Mouse (Mus musculus): Measurements from ENCODE around the gene Inca1.

Gene Inca1

GRCm38 (mm10) chr11:70701984-70702733 lies 2.2 kb upstream of the Inca1 start:
- no peak for DNase-seq (ENCODE audit: low spot score in 2 of 2)

DNA sequence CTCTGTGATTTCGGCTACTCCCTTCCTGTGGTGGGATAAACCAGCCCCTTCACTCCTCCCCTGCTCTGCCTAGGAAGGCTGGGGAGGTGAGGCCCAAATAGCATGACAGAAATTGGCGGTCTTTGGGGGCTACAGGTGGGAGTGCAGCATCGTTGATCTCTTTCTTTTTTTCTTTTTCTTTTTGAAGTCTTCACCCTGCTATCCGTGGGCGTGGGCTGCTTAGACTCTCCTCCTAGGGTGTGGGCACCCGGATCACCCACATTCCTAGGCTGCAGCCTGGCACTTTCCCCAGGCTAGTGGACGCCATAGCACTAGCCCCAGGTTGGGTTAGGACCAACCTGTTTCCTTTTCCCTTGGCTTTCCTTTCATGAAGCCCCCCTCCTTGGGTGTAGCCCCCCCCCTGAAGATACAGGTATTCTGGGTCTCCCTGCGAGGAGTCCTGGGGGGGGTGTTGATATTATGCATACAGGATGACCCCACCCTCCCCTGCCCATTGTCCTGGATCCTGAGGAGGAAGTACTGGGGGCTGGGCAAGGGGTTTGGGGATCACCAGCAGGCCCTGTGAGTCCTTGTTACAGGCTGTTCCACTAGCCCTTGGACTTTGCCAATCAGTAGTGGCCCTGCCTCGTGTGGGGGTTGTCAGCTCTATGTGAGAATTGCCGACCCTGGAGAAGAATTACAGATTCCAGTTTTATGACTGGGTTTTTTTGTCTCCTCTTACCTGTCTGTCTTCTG lies 1.4 kb upstream of the Inca1 start:
- DNase-seq (ENCODE audit: low spot score in 2 of 2), result no peak

- peak; percentile 49 to 54 for DNase-seq (ENCODE audit: low spot score in 2 of 2)
These were observed 658 bp upstream of the Inca1 start for GRCm38 (mm10) chr11:70700613-70701012.

DNA sequence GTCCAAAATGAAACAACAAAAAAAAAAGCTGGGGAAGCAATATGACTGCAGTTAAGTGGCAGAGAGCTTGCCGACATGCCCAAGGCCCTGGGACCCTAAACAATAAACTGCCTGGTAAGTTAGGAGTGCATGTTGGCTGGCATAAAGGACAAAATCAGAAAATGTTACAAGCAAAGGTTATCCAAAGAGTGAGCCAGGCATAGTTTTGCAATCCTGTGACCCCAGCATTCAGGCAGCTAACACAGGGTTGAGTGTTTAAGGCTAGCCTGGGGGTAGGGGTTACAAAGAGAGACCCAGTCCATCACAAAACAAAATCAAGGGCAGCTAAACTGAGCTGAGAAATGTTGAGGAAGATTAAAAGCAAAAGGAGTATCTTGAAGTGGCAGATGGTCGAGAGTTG lies 904 bp downstream of the Inca1 start:
- DNase-seq (ENCODE audit: low spot score in 2 of 2), result no peak

DNA sequence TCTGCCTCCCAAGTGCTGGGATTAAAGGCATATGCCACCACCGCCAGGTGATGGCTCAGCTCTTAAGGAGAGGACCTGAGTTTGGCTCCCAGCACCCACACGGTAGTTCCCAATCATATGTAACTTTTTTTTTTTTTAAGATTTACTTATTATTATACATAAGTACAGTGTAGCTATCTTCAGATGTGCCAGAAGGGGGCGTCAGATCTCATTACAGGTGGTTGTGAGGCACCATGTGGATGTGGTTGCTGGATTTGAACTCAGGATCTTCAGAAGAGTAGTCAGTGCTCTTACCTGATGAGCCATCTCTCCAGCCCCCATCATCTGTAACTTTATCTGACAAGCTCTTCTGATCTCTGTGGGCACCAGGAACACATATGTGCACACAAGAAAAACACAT lies 2.6 kb downstream of the Inca1 start:
- no peak for DNase-seq (ENCODE audit: low spot score in 2 of 2)

DNA sequence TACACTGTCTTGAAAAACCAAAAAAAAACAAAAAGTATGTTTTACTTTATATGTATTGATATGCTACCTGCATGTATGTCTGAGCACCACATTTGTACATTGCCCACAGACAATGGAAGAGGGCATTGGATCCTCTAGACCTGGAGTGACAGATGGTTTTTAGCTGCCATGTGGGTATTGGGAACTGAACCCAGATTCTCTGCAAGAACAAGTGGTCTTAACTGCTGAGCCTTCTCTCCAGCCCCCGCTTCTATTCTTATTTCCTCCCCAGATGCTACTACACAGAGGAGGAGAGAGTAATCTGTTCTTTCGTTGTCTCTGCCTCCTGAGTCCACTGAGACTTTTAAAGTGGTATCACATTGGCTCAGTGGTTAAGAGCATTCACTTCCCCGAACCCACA lies 6.5 kb downstream of the Inca1 start:
- DNase-seq (ENCODE audit: low spot score in 2 of 2), result no peak

- DNase-seq (ENCODE audit: low spot score in 2 of 2), result no peak
These were observed 10.4 kb downstream of the Inca1 start for GRCm38 (mm10) chr11:70689578-70689977.

DNA sequence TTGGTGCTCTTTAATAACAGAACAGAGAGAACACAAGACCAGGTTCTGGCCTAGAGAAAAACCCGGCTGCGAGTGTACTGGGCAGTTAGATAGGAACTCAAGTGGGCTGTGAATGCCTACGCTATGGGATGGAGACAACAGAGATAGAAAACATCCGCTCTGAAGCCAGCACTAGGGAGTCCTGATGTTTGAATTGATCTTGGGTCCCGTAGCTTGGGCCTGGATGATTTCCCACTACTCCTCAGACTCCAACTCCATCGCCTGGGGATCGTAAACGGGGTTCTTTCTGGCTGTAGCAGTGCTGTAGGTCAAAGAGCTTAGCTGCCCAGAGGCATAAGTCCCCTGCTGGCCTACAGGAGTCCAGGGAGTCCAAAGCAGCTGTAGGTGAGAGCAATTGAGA lies 11.6 kb downstream of the Inca1 start:
- DNase-seq (ENCODE audit: low spot score in 2 of 2), result no peak

GRCm38 (mm10) chr11:70687601-70688199 lies 12.3 kb downstream of the Inca1 start, which contains the start of gene Camta2:
Gene Camta2 (minus strand): TSS chr11:70688105.
- DNase-seq (ENCODE audit: low spot score in 2 of 2), result peak; percentile 77 to 81

- peak in 1 of 2 experiments; percentile 38 for DNase-seq (ENCODE audit: low spot score in 2 of 2)
These were observed 12.9 kb downstream of the Inca1 start for GRCm38 (mm10) chr11:70686901-70687566.

DNA sequence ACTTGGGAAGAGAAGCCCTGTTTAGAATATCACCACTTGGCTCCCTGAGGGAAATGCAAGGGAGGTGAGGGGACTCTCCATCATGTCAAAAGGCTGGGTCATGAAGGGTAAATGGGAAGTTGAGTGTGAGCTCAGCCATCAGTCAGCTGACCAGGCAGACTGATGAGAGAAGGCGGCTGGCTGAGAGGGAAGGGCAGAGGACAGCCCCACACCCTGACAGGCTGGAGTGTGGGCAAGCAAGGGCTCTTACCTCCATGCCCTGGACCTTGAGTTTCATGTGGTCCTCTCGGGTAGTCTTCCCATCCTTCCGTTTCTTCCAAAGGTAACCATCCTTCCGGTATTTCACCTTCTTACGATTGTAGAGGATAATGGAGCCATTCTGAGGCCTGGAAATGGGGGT lies 16.3 kb downstream of the Inca1 start:
- no peak for DNase-seq (ENCODE audit: low spot score in 2 of 2)

GRCm38 (mm10) chr11:70681897-70682581 lies 17.9 kb downstream of the Inca1 start:
- no peak for DNase-seq (ENCODE audit: low spot score in 2 of 2)

DNA sequence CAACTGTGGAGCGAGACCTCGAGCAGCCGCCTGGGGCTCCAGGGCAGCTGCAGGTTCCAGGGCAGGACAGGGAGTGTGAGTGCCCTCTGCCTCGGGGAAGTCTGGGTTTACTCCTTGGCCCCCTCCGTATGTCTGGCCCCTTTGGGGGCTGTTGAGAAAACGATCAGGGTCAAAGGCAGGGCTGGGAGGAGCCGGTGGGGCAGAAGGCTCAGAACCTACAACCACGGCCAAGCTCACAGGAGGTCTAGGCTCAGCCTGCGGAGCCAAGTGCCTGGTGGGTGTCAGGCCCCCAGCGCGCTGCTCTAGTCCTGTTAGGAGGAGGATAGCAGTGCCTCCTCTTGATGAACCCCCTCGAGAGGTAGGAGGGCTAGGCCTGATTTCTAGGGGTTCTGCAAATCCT lies 18.8 kb downstream of the Inca1 start:
- no peak for DNase-seq (ENCODE audit: low spot score in 2 of 2)

- no peak for DNase-seq (ENCODE audit: low spot score in 2 of 2)
These were observed 20.1 kb downstream of the Inca1 start for GRCm38 (mm10) chr11:70679894-70680293.

- no peak for DNase-seq (ENCODE audit: low spot score in 2 of 2)
These were observed 20.6 kb downstream of the Inca1 start for GRCm38 (mm10) chr11:70679361-70679760.

- no peak for DNase-seq (ENCODE audit: low spot score in 2 of 2)
These were observed 21.4 kb downstream of the Inca1 start for GRCm38 (mm10) chr11:70678576-70678975.

DNA sequence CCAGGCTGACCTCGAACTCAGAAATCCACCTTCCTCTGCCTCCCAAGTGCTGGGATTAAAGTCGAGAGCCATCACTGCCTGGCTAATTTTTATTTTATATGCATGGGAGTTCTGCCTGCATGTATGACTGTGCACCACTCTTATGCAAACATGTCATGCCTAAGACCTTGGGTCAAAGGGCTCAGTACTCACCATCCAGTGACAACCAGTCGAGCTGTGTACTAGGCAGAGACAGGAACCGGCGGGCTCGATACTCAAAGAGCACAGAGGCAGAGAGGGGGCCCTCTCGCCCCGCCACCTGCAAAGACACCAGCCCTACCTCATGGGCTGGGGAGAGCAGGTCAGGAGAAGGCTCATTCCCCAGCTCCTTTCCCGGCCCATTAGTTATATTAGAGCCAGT lies 21.9 kb downstream of the Inca1 start:
- no peak for DNase-seq (ENCODE audit: low spot score in 2 of 2)

DNA sequence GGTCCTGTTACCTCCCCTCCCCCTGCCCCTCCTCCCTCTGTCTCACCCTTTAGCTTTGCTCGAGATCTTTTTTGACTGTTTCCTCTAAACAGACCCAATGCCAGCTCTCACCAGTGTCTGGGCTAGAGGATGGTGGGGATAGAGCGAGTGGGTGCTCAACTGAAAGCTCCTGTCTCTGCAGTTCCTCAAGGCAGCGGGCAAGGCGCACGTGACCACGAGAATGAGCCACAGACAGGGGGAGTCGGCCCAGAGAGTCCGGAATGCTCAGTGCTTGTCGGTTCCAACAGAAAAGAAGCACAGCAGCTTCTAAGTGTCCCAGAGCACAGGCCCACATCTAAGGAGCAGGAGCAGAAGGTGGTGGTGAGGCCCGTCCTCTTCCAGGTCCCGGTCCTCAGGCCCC lies 25.5 kb downstream of the Inca1 start:
- DNase-seq (ENCODE audit: low spot score in 2 of 2), result no peak

DNA sequence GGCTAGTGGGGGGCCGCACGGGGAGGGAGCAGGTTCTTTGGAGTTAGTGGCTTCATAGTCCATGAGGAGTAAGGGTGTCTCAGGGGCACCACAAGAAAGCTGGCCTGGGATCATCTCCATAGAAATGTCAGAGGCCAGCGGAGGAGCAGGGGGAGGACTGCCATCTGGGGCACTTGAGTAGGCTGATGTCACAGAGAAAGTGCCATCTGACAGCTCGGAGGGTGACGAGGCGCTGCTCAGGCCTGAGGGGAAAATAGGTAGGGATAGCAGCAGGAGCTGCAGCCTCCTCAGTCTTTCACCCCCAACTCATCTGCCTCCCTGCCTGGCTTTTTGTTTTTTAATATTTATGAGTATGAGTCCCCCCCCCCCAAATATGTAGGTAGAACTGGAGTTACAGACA lies 25.9 kb downstream of the Inca1 start:
- DNase-seq (ENCODE audit: low spot score in 2 of 2), result no peak

- DNase-seq (ENCODE audit: low spot score in 2 of 2), result no peak
These were observed 28.5 kb downstream of the Inca1 start for GRCm38 (mm10) chr11:70671333-70672047.

DNA sequence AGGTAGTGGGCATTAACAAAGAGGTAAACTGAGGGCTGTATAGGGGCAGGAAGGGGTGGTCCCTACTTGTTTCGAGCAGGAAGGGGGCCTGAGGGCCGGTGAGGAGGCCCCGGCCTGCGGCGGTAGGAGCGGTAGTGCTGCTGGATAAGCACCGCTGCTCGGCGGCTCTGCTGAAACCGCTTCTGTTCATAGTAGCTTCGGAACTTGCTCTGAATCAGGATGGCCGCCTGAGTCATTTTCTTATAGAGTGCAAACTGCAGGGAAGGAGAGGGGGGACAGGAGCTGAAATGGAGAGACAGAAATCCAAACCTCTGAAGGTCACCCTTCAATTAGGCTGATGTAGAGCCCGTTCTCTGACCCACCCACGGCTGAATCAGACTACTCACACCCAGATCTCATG lies 29.5 kb downstream of the Inca1 start:
- no peak for DNase-seq (ENCODE audit: low spot score in 2 of 2)
